Mouse (Mus musculus) small intestine, adult 2 months (tissue): Measurements from ENCODE around the gene Ankrd6. TPM values are rescaled to one million over a fixed set of nuclear protein-coding genes. Genes with fewer than 3 reads are reported as not detected.

Experiments
- H3K27ac ChIP-seq: fragments of 200-500 bp; 2 replicates; pipeline ENCODE4 v1.5.1; 2012; ENCODE audit warnings: low read depth, low read length, control low read depth, inconsistent platforms; ENCODE audit not compliant: insufficient read depth
- H3K27me3 ChIP-seq: fragments of 200-500 bp; 2 replicates; pipeline ENCODE4 v1.6.1; 2012; ENCODE audit warnings: mild to moderate bottlenecking, moderate library complexity, low read length, inconsistent platforms; ENCODE audit not compliant: control insufficient read depth, insufficient read depth
- H3K36me3 ChIP-seq: fragments of 200-500 bp; 2 replicates; pipeline ENCODE4 v1.6.1; 2012; ENCODE audit warnings: mild to moderate bottlenecking, low read length, control low read depth, inconsistent platforms; ENCODE audit not compliant: control insufficient read depth, insufficient read depth
- H3K4me1 ChIP-seq: fragments of 200-500 bp; 2 replicates; pipeline ENCODE4 v1.6.1; 2012; ENCODE audit warnings: low read length, inconsistent platforms, mixed read lengths; ENCODE audit not compliant: control insufficient read depth, insufficient read depth, insufficient read length
- H3K4me3 ChIP-seq: fragments of 200-500 bp; 2 replicates; pipeline ENCODE4 v1.5.1; 2012; ENCODE audit warnings: low read depth, mild to moderate bottlenecking, control low read depth, inconsistent platforms, low read length, moderate library complexity
- CTCF ChIP-seq: fragments of 200-500 bp; IDR thresholded peaks from 2 replicates; pipeline ENCODE4 v1.5.1; 2012; ENCODE audit warnings: low read depth, mild to moderate bottlenecking, control low read depth, inconsistent platforms, low read length, moderate library complexity, mixed read lengths; ENCODE audit not compliant: insufficient replicate concordance, insufficient read length; ENCODE audit errors: extremely low read depth
- POLR2A ChIP-seq: fragments of 200-500 bp; IDR thresholded peaks from 2 replicates; pipeline ENCODE4 v1.6.1; 2012; ENCODE audit warnings: low read depth, mild to moderate bottlenecking, control low read depth, inconsistent platforms, low read length, moderate library complexity
- WGBS: fragments of 180-500 bp; shearing (Covaris S2); methylation state at CpG from one replicate; pipeline ENCODE4 v1.1.7; 2018; 5-methylcytosine and 5-hydroxymethylcytosine counted together
- polyA plus RNA-seq: library from polyadenylated mRNA; depleted of rRNA; stranded (reverse); fragments of >200 nt; gene quantifications from 2 replicates; pipeline ENCODE4 v1.2.3, GENCODE M21; 2012

Gene Ankrd6
- polyA plus RNA-seq, 1 experiment: 0.27 TPM

GRCm38 (mm10) chr4:32886479-32886878, 64.2 kb downstream of the Ankrd6 start:
- Histone ChIP-seq H3K36me3 (no peaks in the 10 kb centered on the region), H3K27me3 (no peaks in the 10 kb centered on the region), H3K4me3 (no peak overlapping the region), H3K27ac (no peak overlapping the region), H3K4me1 (no peaks in the 10 kb centered on the region)
- TF ChIP-seq CTCF (no peak), POLR2A (no peak)
- WGBS: 89% methylated on average over 3 of the region's 3 CpGs

GRCm38 (mm10) chr4:32884599-32884998, 66.0 kb downstream of the Ankrd6 start:
- 60% methylated on average over 9 of the region's 9 CpGs for WGBS
- TF ChIP-seq CTCF (no peak), POLR2A (no peak)
- H3K27me3 ChIP-seq: no peaks in the 10 kb centered on the region
- H3K36me3 ChIP-seq: no peaks in the 10 kb centered on the region
- H3K4me1 ChIP-seq: no peaks in the 10 kb centered on the region
- H3K4me3 ChIP-seq: no peak overlapping the region
- no peak overlapping the region for H3K27ac ChIP-seq

DNA sequence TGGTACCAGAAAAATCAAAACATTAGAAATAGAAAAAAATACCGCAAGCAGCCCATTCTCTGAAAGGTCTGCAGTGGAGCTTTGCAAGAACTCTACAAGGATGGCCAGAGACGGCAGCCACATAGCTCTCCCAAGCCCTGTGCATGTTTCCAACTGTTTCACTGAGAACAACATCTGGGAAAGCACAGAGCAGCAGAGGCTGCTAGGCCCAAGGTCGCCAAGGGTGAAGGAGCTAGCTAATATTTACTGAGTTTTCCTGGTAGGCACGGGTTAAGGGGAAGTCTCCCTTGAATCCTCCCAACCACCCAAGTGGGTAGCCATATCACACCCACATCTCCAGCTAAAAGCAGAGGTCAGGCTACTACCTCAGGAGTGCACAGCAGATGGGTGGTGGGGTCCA, 69.6 kb downstream of the Ankrd6 start:
- TF ChIP-seq CTCF (no peak), POLR2A (no peak)
- no peaks in the 10 kb centered on the region for H3K4me1 ChIP-seq
- no peaks in the 10 kb centered on the region for H3K36me3 ChIP-seq
- no peak overlapping the region for H3K27ac ChIP-seq
- H3K27me3 ChIP-seq: no peaks in the 10 kb centered on the region
- no peak overlapping the region for H3K4me3 ChIP-seq
- WGBS: 57% methylated on average over 4 of the region's 4 CpGs

- Histone ChIP-seq H3K4me1 (no peaks in the 10 kb centered on the region), H3K36me3 (no peaks in the 10 kb centered on the region), H3K27me3 (no peaks in the 10 kb centered on the region), H3K27ac (no peak overlapping the region), H3K4me3 (no peak overlapping the region)
- TF ChIP-seq POLR2A (no peak), CTCF (no peak)
- 59% methylated on average over 4 of the region's 4 CpGs for WGBS
Observed at GRCm38 (mm10) chr4:32874669-32875068, 76.0 kb downstream of the Ankrd6 start.

DNA sequence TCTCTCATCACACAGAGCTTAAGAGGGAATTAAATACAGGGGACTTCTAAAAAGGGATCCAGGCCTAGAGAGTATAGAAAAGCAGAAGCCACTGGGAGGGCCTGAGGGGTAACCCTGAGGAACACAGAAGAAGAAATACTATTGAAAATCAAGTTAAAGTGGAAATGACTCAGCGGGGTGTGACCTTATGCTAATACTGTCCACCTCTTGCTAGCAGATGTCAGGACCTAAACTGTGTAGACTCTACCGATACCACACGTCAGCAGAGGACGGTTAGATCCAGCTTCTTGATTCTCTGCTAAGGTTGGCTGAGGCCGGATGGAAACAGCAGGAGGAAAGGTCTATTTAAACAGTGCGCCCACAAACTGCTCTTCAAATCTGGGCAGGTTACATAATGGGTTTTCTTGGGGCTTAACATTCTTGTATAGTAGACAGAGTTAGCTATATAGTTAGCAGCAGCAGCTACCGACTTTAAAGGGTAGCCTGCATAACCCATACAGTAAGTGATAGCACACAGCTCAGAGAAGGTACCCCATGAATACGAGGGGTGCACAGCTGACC, 78.4 kb downstream of the Ankrd6 start:
- TF ChIP-seq CTCF: no peak
- no peak for TF ChIP-seq POLR2A
- Histone ChIP-seq H3K27ac (no peak overlapping the region), H3K36me3 (no peaks in the 10 kb centered on the region), H3K27me3 (no peaks in the 10 kb centered on the region), H3K4me3 (no peak overlapping the region), H3K4me1 (no peaks in the 10 kb centered on the region)
- 76% methylated on average over 8 of the region's 8 CpGs for WGBS

- Histone ChIP-seq H3K4me3 (no peak overlapping the region), H3K27me3 (no peaks in the 10 kb centered on the region), H3K4me1 (no peaks in the 10 kb centered on the region), H3K36me3 (no peaks in the 10 kb centered on the region), H3K27ac (no peak overlapping the region)
- WGBS: 56% methylated on average over 9 of the region's 9 CpGs
- no peak for TF ChIP-seq POLR2A
- no peak for TF ChIP-seq CTCF
Observed at GRCm38 (mm10) chr4:32869370-32869769, 81.3 kb downstream of the Ankrd6 start.

- 16% methylated on average over 8 of the region's 8 CpGs for WGBS
- Histone ChIP-seq H3K4me3 (no peak overlapping the region), H3K27ac (no peak overlapping the region)
Observed at GRCm38 (mm10) chr4:32868858-32869257, 81.8 kb downstream of the Ankrd6 start.

GRCm38 (mm10) chr4:32868437-32868836, 82.2 kb downstream of the Ankrd6 start:
- Histone ChIP-seq H3K36me3 (no peaks in the 10 kb centered on the region), H3K27me3 (no peaks in the 10 kb centered on the region), H3K27ac (no peak overlapping the region), H3K4me3 (no peak overlapping the region), H3K4me1 (no peaks in the 10 kb centered on the region)
- WGBS: 49% methylated on average over 4 of the region's 4 CpGs
- TF ChIP-seq POLR2A (no peak), CTCF (no peak)

More at GRCm38 (mm10) chr4:32868858-32869257, 81.8 kb downstream of the Ankrd6 start:
- TF ChIP-seq POLR2A (no peak), CTCF (no peak)
- no peaks in the 10 kb centered on the region for H3K27me3 ChIP-seq
- H3K4me1 ChIP-seq: no peaks in the 10 kb centered on the region
- H3K36me3 ChIP-seq: no peaks in the 10 kb centered on the region
